Mouse (Mus musculus) CH12.LX (cell line): ENCODE data around the gene Rnf13. TPM values are rescaled to one million over a fixed set of nuclear protein-coding genes. Genes with fewer than 3 reads are reported as not detected.

ENCODE experiments used
- DNase-seq: peaks from one replicate; pipeline ENCODE4 v3.0.0-alpha.2; 2013; ENCODE audit errors: extremely low read depth
- H3K27ac ChIP-seq: 2 replicates; pipeline ENCODE4 v1.5.1; 2012; ENCODE audit warnings: low read depth, mild to moderate bottlenecking, control low read depth, moderate library complexity; ENCODE audit not compliant: insufficient read depth
- H3K27me3 ChIP-seq: replicated peaks from 2 replicates; pipeline ENCODE3; 2012; ENCODE audit warnings: inconsistent platforms
- H3K36me3 ChIP-seq, 2 experiments: replicated peaks in 1 of 2; 2 replicates each; pipeline versions ENCODE3 to v1.6.1; 2012; ENCODE audit warnings: inconsistent platforms in 1 of 2, low read length in 1 of 2, mild to moderate bottlenecking in 1 of 2, mixed read lengths in 1 of 2, moderate library complexity in 1 of 2; ENCODE audit not compliant: control insufficient read depth in 1 of 2, insufficient read depth in 1 of 2
- H3K4me1 ChIP-seq, 2 experiments: 2 replicates each; pipeline ENCODE4 v1.6.1; 2012; ENCODE audit warnings: inconsistent platforms in 1 of 2, moderate library complexity in 1 of 2; ENCODE audit not compliant: insufficient read depth in 2 of 2, control insufficient read depth in 1 of 2
- H3K4me2 ChIP-seq: 2 replicates; pipeline ENCODE4 v1.6.1; 2012; ENCODE audit warnings: low read depth, mild to moderate bottlenecking, control low read depth; ENCODE audit not compliant: poor library complexity, insufficient read depth, severe bottlenecking
- H3K4me3 ChIP-seq, 3 experiments: fragments of 150-350 bp in 1 of 3; sonication (generic) in 1 of 3; replicated peaks in 1 of 3; 2 replicates each; pipeline versions ENCODE3 to v1.5.1; 2011 to 2012; ENCODE audit warnings: low read depth in 2 of 3, low read length in 2 of 3, mild to moderate bottlenecking in 2 of 3, moderate library complexity in 2 of 3, control low read depth in 1 of 3, improper control_type of control experiment in 1 of 3, inconsistent platforms in 1 of 3, mixed read lengths in 1 of 3; ENCODE audit not compliant: poor library complexity in 1 of 3
- H3K79me2 ChIP-seq: replicated peaks from 2 replicates; pipeline ENCODE4 v1.6.1; 2012; ENCODE audit warnings: mild to moderate bottlenecking, moderate library complexity; ENCODE audit not compliant: control insufficient read depth, poor library complexity, insufficient read depth, severe bottlenecking; ENCODE audit errors: extremely low read depth
- H3K9ac ChIP-seq: 2 replicates; pipeline ENCODE4 v1.6.1; 2012; ENCODE audit warnings: low read depth, mild to moderate bottlenecking, control low read depth, moderate library complexity; ENCODE audit not compliant: insufficient read depth
- H3K9me3 ChIP-seq: replicated peaks from 2 replicates; pipeline ENCODE3; 2012; ENCODE audit warnings: low read length, inconsistent platforms, mixed read lengths
- CHD1 ChIP-seq: IDR thresholded peaks from 2 replicates; pipeline ENCODE4 v1.6.1; 2012; ENCODE audit warnings: low read depth, low read length, improper control_type of control experiment, inconsistent platforms
- CTCF ChIP-seq, 2 experiments: IDR thresholded peaks in 1 of 2; conservative IDR thresholded peaks in 1 of 2; 2 replicates each; pipeline ENCODE4 v1.5.1; 2011 to 2012; ENCODE audit warnings: low read depth in 2 of 2, low read length in 2 of 2, improper control_type of control experiment in 1 of 2, inconsistent platforms in 1 of 2, mild to moderate bottlenecking in 1 of 2, moderate library complexity in 1 of 2
- EP300 ChIP-seq: IDR thresholded peaks from 2 replicates; pipeline ENCODE4 v1.6.1; 2011; ENCODE audit warnings: low read length, improper control_type of control experiment
- HCFC1 ChIP-seq: IDR thresholded peaks from 2 replicates; pipeline ENCODE4 v1.6.1; 2012; ENCODE audit warnings: low read depth, mild to moderate bottlenecking, inconsistent platforms, low read length, improper control_type of control experiment
- IRF4 ChIP-seq: IDR thresholded peaks from 2 replicates; pipeline ENCODE4 v1.6.1; 2014; ENCODE audit warnings: low read depth, mild to moderate bottlenecking, inconsistent platforms, low read length, improper control_type of control experiment
- SMC3 ChIP-seq: IDR thresholded peaks from 2 replicates; pipeline ENCODE4 v1.6.1; 2011; ENCODE audit warnings: low read depth, low read length, improper control_type of control experiment
- UBTF ChIP-seq: IDR thresholded peaks from 2 replicates; pipeline ENCODE4 v1.6.1; 2012; ENCODE audit warnings: low read depth, mild to moderate bottlenecking, inconsistent platforms, low read length, improper control_type of control experiment, moderate library complexity
- ZC3H11A ChIP-seq: IDR thresholded peaks from 2 replicates; pipeline ENCODE4 v1.6.1; 2012; ENCODE audit warnings: low read depth, mild to moderate bottlenecking, inconsistent platforms, low read length, improper control_type of control experiment
- ZKSCAN1 ChIP-seq: IDR thresholded peaks from 2 replicates; pipeline ENCODE4 v1.6.1; 2012; ENCODE audit warnings: low read depth, inconsistent platforms, low read length, improper control_type of control experiment, borderline replicate concordance
- ZMIZ1 ChIP-seq: IDR thresholded peaks from 2 replicates; pipeline ENCODE4 v1.6.1; 2012; ENCODE audit warnings: low read depth, mild to moderate bottlenecking, inconsistent platforms, low read length, improper control_type of control experiment
- ZNF384 ChIP-seq: IDR thresholded peaks from 2 replicates; pipeline ENCODE4 v1.6.1; 2012; ENCODE audit warnings: low read depth, low read length, improper control_type of control experiment, inconsistent platforms
- dilution Hi-C: fragments of 300-500 bp; cut with MboI; formaldehyde crosslinking; loops from 2 replicates; pipeline ENCODE4 v1.14.3; 2020; ENCODE audit warnings: low sequenced_read_pairs; ENCODE audit not compliant: extremely low pct_unique_long_range_greater_than_20kb, extremely low pct_ligation_motif_present
- in situ Hi-C: fragments of 300-500 bp; cut with MboI; formaldehyde crosslinking; loops from 3 replicates; pipeline ENCODE4 v1.14.3; 2019; ENCODE audit warnings: low sequenced_read_pairs, low pct_ligation_motif_present, low pct_unique_long_range_greater_than_20kb, mixed read lengths
- polyA plus RNA-seq: library from polyadenylated mRNA; unstranded; fragments of >175 nt; gene quantifications from 2 replicates; pipeline ENCODE4 v1.2.1, GENCODE M21; 2012; ENCODE audit warnings: low read depth; ENCODE audit not compliant: insufficient read length
- total RNA-seq, 2 experiments: library from RNA; depleted of rRNA; stranded (reverse); fragments of 300-350 nt in 1 of 2; fragments of >200 nt in 1 of 2; gene quantifications; 2 replicates each; pipeline ENCODE4 v1.2.3; 2012 to 2014

The Rnf13 gene
- total and polyA plus RNA-seq, 3 experiments = 16.2 to 45.2 (median 23.3) TPM

GRCm38 (mm10) chr3:57732206-57732915, 3.5 kb upstream of the Rnf13 start:
- no peaks in the 10 kb centered on the region for H3K9me3 ChIP-seq
- no peak overlapping the region for H3K4me3 ChIP-seq
- H3K27me3 ChIP-seq = no peaks in the 10 kb centered on the region
- in situ Hi-C loops (loop anchor here (10.0 kb wide), 1 partner anchor 68 kb away; no protein-coding TSS in a partner anchor), dilution Hi-C loops (no loop called here)
- no peaks in the 10 kb centered on the region for H3K36me3 ChIP-seq
- DNase-seq = no peak
- TF ChIP-seq UBTF (no peak), ZKSCAN1 (no peak), ZC3H11A (no peak), EP300 (no peak)
- no peak overlapping the region for H3K27ac ChIP-seq
- no peaks in the 10 kb centered on the region for H3K79me2 ChIP-seq
- H3K4me1 ChIP-seq = peaks cover 0 to 20% of the 10 kb centered on the region in 2 experiments; a peak in 3 of 4 replicates
- H3K9ac ChIP-seq = no peak overlapping the region
- H3K4me2 ChIP-seq = no peak overlapping the region

GRCm38 (mm10) chr3:57736419-57737095, 695 bp downstream of the Rnf13 start:
- TF ChIP-seq CHD1 (peak; percentile 61), IRF4 (0 out of 2 replicates have a peak, but pooled peaks have one; percentile 11), UBTF (no peak), ZNF384 (peak; percentile 43; the same call in 1 of the 2 replicates)
- TF ChIP-seq, all 38 proteins: peak for 3
- in situ Hi-C loops (loop anchor here (10.0 kb wide), 1 partner anchor 72 kb away; no protein-coding TSS in a partner anchor), dilution Hi-C loops (no loop called here)
- Histone ChIP-seq H3K36me3 (no peaks in the 10 kb centered on the region), H3K27me3 (no peaks in the 10 kb centered on the region), H3K4me1 (peaks cover 2 to 30% of the 10 kb centered on the region in 2 experiments; a peak in 3 of 4 replicates), H3K9me3 (no peaks in the 10 kb centered on the region), H3K9ac (peak overlapping the region; percentile 84), H3K4me3 (peak overlapping the region; percentile 76 to 86 (median 78)), H3K4me2 (peak overlapping the region; percentile 74), H3K79me2 (peaks cover 3% of the 10 kb centered on the region; the same call in 1 of the 2 replicates), H3K27ac (peak overlapping the region; percentile 63)
- peak; percentile 27 for DNase-seq

GRCm38 (mm10) chr3:57739830-57740229, 4.0 kb downstream of the Rnf13 start:
- no peak overlapping the region for H3K27ac ChIP-seq
- H3K36me3 ChIP-seq = no peaks in the 10 kb centered on the region
- no peaks in the 10 kb centered on the region for H3K27me3 ChIP-seq
- H3K9ac ChIP-seq = no peak overlapping the region
- no peak for DNase-seq
- no peaks in the 10 kb centered on the region for H3K9me3 ChIP-seq
- peaks cover 3% of the 10 kb centered on the region; the same call in 1 of the 2 replicates for H3K79me2 ChIP-seq
- dilution Hi-C loops (no loop called here), in situ Hi-C loops (loop anchor here (10.0 kb wide), 1 partner anchor 75 kb away; no protein-coding TSS in a partner anchor)
- no peak overlapping the region for H3K4me2 ChIP-seq
- no peak for TF ChIP-seq ZMIZ1
- TF ChIP-seq HCFC1 = no peak
- TF ChIP-seq SMC3 = no peak
- no peak for TF ChIP-seq UBTF
- no peak for TF ChIP-seq ZNF384
- TF ChIP-seq EP300 = no peak
- TF ChIP-seq CTCF (conservative IDR thresholded peaks at IDR 0.05 in 1 of 2, IDR thresholded peaks at IDR 0.05 in 1 of 2; ENCODE audit: low read depth in 2 of 2, low read length in 2 of 2) = no peak
- peaks cover 2 to 20% of the 10 kb centered on the region in 2 experiments; a peak in 3 of 4 replicates for H3K4me1 ChIP-seq
- no peak overlapping the region for H3K4me3 ChIP-seq
